Mouse (Mus musculus) midbrain, embryonic 12.5 days (tissue): ENCODE measurements around the gene Lin37. TPM values are rescaled to one million over a fixed set of nuclear protein-coding genes. Genes with fewer than 3 reads are reported as not detected.

Experiments
- ATAC-seq: fragments of 200-750 bp; cut with Nextera tagmentation; 2 replicates; pipeline ENCODE4 v1.8.0; 2017; ENCODE audit warnings: low read depth, moderate TSS enrichment, moderate library complexity; ENCODE audit not compliant: low FRiP score
- H3K27ac ChIP-seq: fragments of 300-500 bp; sonication (generic); replicated peaks from 2 replicates; pipeline ENCODE4 v1.5.1; 2016; ENCODE audit warnings: mild to moderate bottlenecking
- H3K27me3 ChIP-seq: fragments of 300-500 bp; sonication (generic); 2 replicates; pipeline ENCODE4 v1.6.1; 2016; ENCODE audit warnings: mild to moderate bottlenecking
- H3K36me3 ChIP-seq: fragments of 300-500 bp; sonication (generic); 2 replicates; pipeline ENCODE4 v1.6.1; 2016
- H3K4me1 ChIP-seq: fragments of 300-500 bp; sonication (generic); 2 replicates; pipeline ENCODE4 v1.6.1; 2016
- H3K4me2 ChIP-seq: fragments of 300-500 bp; sonication (generic); replicated peaks from 2 replicates; pipeline ENCODE4 v1.6.1; 2016; ENCODE audit warnings: mild to moderate bottlenecking, moderate library complexity
- H3K4me3 ChIP-seq: fragments of 300-500 bp; sonication (generic); 2 replicates; pipeline ENCODE4 v1.5.1; 2016; ENCODE audit warnings: mild to moderate bottlenecking
- H3K9ac ChIP-seq: fragments of 300-500 bp; sonication (generic); replicated peaks from 2 replicates; pipeline ENCODE4 v1.6.1; 2016; ENCODE audit warnings: mild to moderate bottlenecking, moderate library complexity
- H3K9me3 ChIP-seq: fragments of 300-500 bp; sonication (generic); 2 replicates; pipeline ENCODE4 v1.6.1; 2016; ENCODE audit warnings: mild to moderate bottlenecking
- WGBS: fragments of 180-500 bp; shearing (Covaris S2); methylation state at CpG from one replicate; pipeline ENCODE4 v1.1.7; 2016; 5-methylcytosine and 5-hydroxymethylcytosine counted together
- polyA plus RNA-seq: library from polyadenylated mRNA; unstranded; fragments of >200 nt; fragmentation: Nextera tagmentation; extraction: Ambion mirVana; gene quantifications from 2 replicates; pipeline ENCODE4 v1.2.1, GENCODE M21; 2016

Gene Lin37
- 53.0 and 54.9 TPM in 2 replicates for polyA plus RNA-seq

GRCm38 (mm10) chr7:30559443-30559954, at the start of gene Lin37:
Gene Lin37, minus strand, starts transcription at chr7:30559838.
- Histone ChIP-seq H3K27ac (peak within 1 kb of the TSS; percentile 35; the same call in 1 of the 2 replicates), H3K4me3 (peak within 1 kb of the TSS; percentile 64), H3K4me1 (peaks cover 34% of the 10 kb centered on the region), H3K9me3 (no peaks in the 10 kb centered on the region), H3K27me3 (no peaks in the 10 kb centered on the region), H3K4me2 (peak within 1 kb of the TSS; percentile 97), H3K9ac (peak within 1 kb of the TSS; percentile 76), H3K36me3 (peaks cover 30% of the 10 kb centered on the region)
- WGBS: under 1% methylated on average over 20 of the region's 20 CpGs
- ATAC-seq: peak; percentile 84

GRCm38 (mm10) chr7:30608476-30608875, 48.8 kb upstream of the Lin37 start:
- no peak overlapping the region for H3K27ac ChIP-seq
- H3K4me3 ChIP-seq: no peak overlapping the region
- no peak overlapping the region for H3K9ac ChIP-seq
- H3K36me3 ChIP-seq: no peaks in the 10 kb centered on the region
- no peaks in the 10 kb centered on the region for H3K9me3 ChIP-seq
- H3K27me3 ChIP-seq: no peaks in the 10 kb centered on the region; the same call in 1 of the 2 replicates
- no peaks in the 10 kb centered on the region for H3K4me1 ChIP-seq
- no peak overlapping the region for H3K4me2 ChIP-seq
- ATAC-seq: no peak
- 54% methylated on average over 16 of the region's 16 CpGs for WGBS

GRCm38 (mm10) chr7:30607706-30608309, 48.2 kb upstream of the Lin37 start:
- H3K9me3 ChIP-seq: no peaks in the 10 kb centered on the region
- 38% methylated on average over 8 of the region's 8 CpGs for WGBS
- ATAC-seq: no peak
- no peaks in the 10 kb centered on the region for H3K36me3 ChIP-seq
- no peak overlapping the region for H3K27ac ChIP-seq
- H3K4me1 ChIP-seq: no peaks in the 10 kb centered on the region
- H3K4me2 ChIP-seq: no peak overlapping the region
- no peak overlapping the region for H3K9ac ChIP-seq
- H3K27me3 ChIP-seq: no peaks in the 10 kb centered on the region
- no peak overlapping the region for H3K4me3 ChIP-seq

- no peak overlapping the region for H3K4me2 ChIP-seq
- H3K9ac ChIP-seq: no peak overlapping the region
- no peaks in the 10 kb centered on the region for H3K36me3 ChIP-seq
- H3K4me1 ChIP-seq: peaks cover 6% of the 10 kb centered on the region; the same call in 1 of the 2 replicates
- H3K4me3 ChIP-seq: no peak overlapping the region
- no peaks in the 10 kb centered on the region for H3K9me3 ChIP-seq
- H3K27ac ChIP-seq: no peak overlapping the region
- no peak for ATAC-seq
- no peaks in the 10 kb centered on the region for H3K27me3 ChIP-seq
- WGBS: 88% methylated on average over 8 of the region's 8 CpGs
These were observed 45.3 kb upstream of the Lin37 start for GRCm38 (mm10) chr7:30604944-30605343.

GRCm38 (mm10) chr7:30604424-30604823, 44.8 kb upstream of the Lin37 start:
- Histone ChIP-seq H3K4me1 (peaks cover 10% of the 10 kb centered on the region), H3K27me3 (no peaks in the 10 kb centered on the region), H3K4me3 (no peak overlapping the region), H3K4me2 (no peak overlapping the region), H3K36me3 (no peaks in the 10 kb centered on the region), H3K9me3 (no peaks in the 10 kb centered on the region), H3K27ac (no peak overlapping the region), H3K9ac (no peak overlapping the region)
- no peak for ATAC-seq
- WGBS: 69% methylated on average over 8 of the region's 8 CpGs

GRCm38 (mm10) chr7:30602583-30602982, 42.9 kb upstream of the Lin37 start:
- H3K9me3 ChIP-seq: no peaks in the 10 kb centered on the region

GRCm38 (mm10) chr7:30600651-30601050, 41.0 kb upstream of the Lin37 start:
- Histone ChIP-seq H3K36me3 (no peaks in the 10 kb centered on the region), H3K4me2 (peak overlapping the region; percentile 38; the same call in 1 of the 2 replicates), H3K9ac (peak overlapping the region; percentile 31; the same call in 1 of the 2 replicates), H3K27ac (no peak overlapping the region), H3K4me1 (peaks cover 10% of the 10 kb centered on the region), H3K4me3 (no peak overlapping the region), H3K9me3 (no peaks in the 10 kb centered on the region), H3K27me3 (no peaks in the 10 kb centered on the region)
- no peak for ATAC-seq
- WGBS: 77% methylated on average over 7 of the region's 7 CpGs

More at GRCm38 (mm10) chr7:30602583-30602982, 42.9 kb upstream of the Lin37 start:
- Histone ChIP-seq H3K27me3 (no peaks in the 10 kb centered on the region), H3K9ac (no peak overlapping the region), H3K4me1 (peaks cover 10% of the 10 kb centered on the region), H3K4me3 (no peak overlapping the region), H3K4me2 (no peak overlapping the region), H3K27ac (no peak overlapping the region), H3K36me3 (no peaks in the 10 kb centered on the region)
- ATAC-seq: no peak
- 65% methylated on average over 3 of the region's 3 CpGs for WGBS

GRCm38 (mm10) chr7:30599933-30600353, 40.3 kb upstream of the Lin37 start:
- H3K27me3 ChIP-seq: no peaks in the 10 kb centered on the region
- H3K9me3 ChIP-seq: no peaks in the 10 kb centered on the region
- H3K27ac ChIP-seq: 0 out of 2 replicates have a peak overlapping the region, but pooled peaks have one; percentile 25
- 2% methylated on average over 16 of the region's 16 CpGs for WGBS
- peak; percentile 99 for ATAC-seq
- H3K9ac ChIP-seq: peak overlapping the region; percentile 31; the same call in 1 of the 2 replicates
- H3K36me3 ChIP-seq: no peaks in the 10 kb centered on the region
- no peak overlapping the region for H3K4me3 ChIP-seq
- peaks cover 11% of the 10 kb centered on the region for H3K4me1 ChIP-seq
- H3K4me2 ChIP-seq: peak overlapping the region; percentile 38

GRCm38 (mm10) chr7:30598786-30599185, 39.1 kb upstream of the Lin37 start, which contains the start of gene Zbtb32:
Gene Zbtb32, minus strand, starts transcription at chr7:30598909.
- Histone ChIP-seq H3K9ac (no peak within 1 kb of the TSS), H3K27ac (0 out of 2 replicates have a peak within 1 kb of the TSS, but pooled peaks have one; percentile 25), H3K4me2 (peak within 1 kb of the TSS; percentile 32), H3K9me3 (no peaks in the 10 kb centered on the region), H3K36me3 (no peaks in the 10 kb centered on the region), H3K4me3 (no peak within 1 kb of the TSS), H3K27me3 (no peaks in the 10 kb centered on the region), H3K4me1 (peaks cover 13% of the 10 kb centered on the region)
- ATAC-seq: no peak
- 93% methylated on average over 12 of the region's 12 CpGs for WGBS

GRCm38 (mm10) chr7:30596811-30597210, 37.2 kb upstream of the Lin37 start:
- Histone ChIP-seq H3K4me3 (no peak overlapping the region), H3K27ac (no peak overlapping the region), H3K4me2 (no peak overlapping the region), H3K9ac (no peak overlapping the region), H3K27me3 (no peaks in the 10 kb centered on the region), H3K36me3 (no peaks in the 10 kb centered on the region), H3K9me3 (no peaks in the 10 kb centered on the region), H3K4me1 (peaks cover 13% of the 10 kb centered on the region)
- ATAC-seq: no peak
- WGBS: 76% methylated on average over 5 of the region's 5 CpGs

GRCm38 (mm10) chr7:30596093-30596492, 36.5 kb upstream of the Lin37 start:
- no peak for ATAC-seq

GRCm38 (mm10) chr7:30594510-30595024, 34.9 kb upstream of the Lin37 start:
- no peak overlapping the region for H3K27ac ChIP-seq
- H3K4me2 ChIP-seq: no peak overlapping the region
- no peaks in the 10 kb centered on the region for H3K27me3 ChIP-seq
- H3K9me3 ChIP-seq: no peaks in the 10 kb centered on the region
- WGBS: 68% methylated on average over 4 of the region's 4 CpGs
- no peak overlapping the region for H3K4me3 ChIP-seq
- no peak for ATAC-seq
- peaks cover 10% of the 10 kb centered on the region for H3K4me1 ChIP-seq
- no peaks in the 10 kb centered on the region for H3K36me3 ChIP-seq
- no peak overlapping the region for H3K9ac ChIP-seq

More at GRCm38 (mm10) chr7:30596093-30596492, 36.5 kb upstream of the Lin37 start:
- no peak overlapping the region for H3K9ac ChIP-seq
- no peak overlapping the region for H3K4me2 ChIP-seq
- no peaks in the 10 kb centered on the region for H3K27me3 ChIP-seq
- no peaks in the 10 kb centered on the region for H3K9me3 ChIP-seq
- H3K4me3 ChIP-seq: no peak overlapping the region
- no peak overlapping the region for H3K27ac ChIP-seq
- 83% methylated on average over 5 of the region's 5 CpGs for WGBS
- H3K4me1 ChIP-seq: peaks cover 13% of the 10 kb centered on the region
- H3K36me3 ChIP-seq: no peaks in the 10 kb centered on the region
